ENCODE assay signal across 8 mouse cellular contexts in the genomic region with DNA sequence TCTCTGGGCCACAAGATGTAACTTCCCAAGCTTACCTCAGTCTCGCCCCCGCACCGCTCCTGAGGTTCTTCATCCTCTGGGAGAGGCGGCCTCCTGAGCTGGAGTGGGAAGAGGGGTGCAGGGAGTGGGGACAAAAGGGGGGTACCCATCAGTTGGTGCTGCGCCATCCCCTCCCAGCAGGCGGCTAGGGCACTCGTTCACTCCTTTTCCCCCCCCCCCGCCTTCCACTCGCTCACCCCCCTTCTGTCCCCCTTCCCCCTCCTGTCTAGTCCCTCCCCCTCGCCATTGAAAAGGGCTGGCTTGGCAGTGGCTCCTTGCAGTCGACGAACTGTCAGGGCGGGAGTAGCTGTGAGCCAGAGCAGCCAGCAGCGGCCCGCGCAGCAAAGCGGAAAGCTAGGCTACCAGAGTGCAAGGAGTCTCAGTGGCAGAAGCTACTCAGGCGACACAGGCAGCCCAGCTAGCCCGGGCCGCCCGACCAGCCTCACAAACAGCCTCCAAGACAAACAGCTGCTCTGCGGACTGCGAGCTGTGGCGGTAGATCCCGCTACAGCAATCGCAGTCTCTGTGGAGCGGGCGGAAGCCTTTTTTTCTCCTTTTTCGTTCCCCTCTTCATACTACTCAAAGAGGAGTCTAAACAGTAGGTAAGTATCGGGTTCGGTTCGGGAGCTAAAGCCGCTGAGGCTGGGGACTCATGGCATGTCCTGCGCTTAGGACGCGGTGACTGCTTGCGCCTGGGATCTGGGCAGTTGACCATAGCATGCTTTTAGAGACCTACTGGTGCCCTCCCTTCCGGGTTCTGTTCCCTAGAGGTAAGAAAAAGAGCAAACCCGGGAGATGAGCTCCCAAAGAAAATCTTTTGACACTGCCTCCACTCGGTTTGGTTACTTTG. TPM values are rescaled to one million over a fixed set of nuclear protein-coding genes. Genes with fewer than 3 reads are reported as not detected.
DNase-seq lines count a peak whose midpoint lies in the region; ATAC-seq and TF ChIP-seq lines count a peak whose summit lies in the region.

A gene (plus strand): TSS at position 249 of the 889 bp plus-strand sequence.

- WGBS in forebrain, embryonic 10.5 days: 13% methylated on average over 35 of the region's 40 CpGs
- WGBS in intestine, embryonic 14.5 days: 8% methylated on average over 35 of the region's 40 CpGs

- peak within 1 kb of the TSS; percentile 43 for H3K4me3 ChIP-seq in E14TG2a.4 (replicated peaks; ENCODE audit: low read length)
- H3K4me3 ChIP-seq in forebrain, embryonic 10.5 days: peak within 1 kb of the TSS; percentile 55
- peak within 1 kb of the TSS; percentile 44 for H3K4me3 ChIP-seq in intestine, embryonic 14.5 days (ENCODE audit: low read depth, low read length)

- peak within 1 kb of the TSS; percentile 59 for H3K4me2 ChIP-seq in intestine, embryonic 14.5 days (ENCODE audit: low read length)

- peaks cover 29% of the 10 kb centered on the region for H3K27me3 ChIP-seq in E14TG2a.4 (ENCODE audit: insufficient read depth, low read length)
- peaks cover 13% of the 10 kb centered on the region; the same call in 1 of the 2 replicates for H3K27me3 ChIP-seq in forebrain, embryonic 10.5 days (ENCODE audit: poor library complexity, severe bottlenecking)
- no peaks in the 10 kb centered on the region for H3K27me3 ChIP-seq in intestine, embryonic 14.5 days (replicated peaks; ENCODE audit: control insufficient read depth, insufficient read depth, low read length)

- no peaks in the 10 kb centered on the region; the same call in 1 of the 2 replicates for H3K4me1 ChIP-seq in E14TG2a.4 (replicated peaks; ENCODE audit: low read depth, low read length)
- no peaks in the 10 kb centered on the region for H3K4me1 ChIP-seq in forebrain, embryonic 10.5 days
- no peaks in the 10 kb centered on the region for H3K4me1 ChIP-seq in intestine, embryonic 14.5 days (replicated peaks; ENCODE audit: control insufficient read depth, insufficient read depth, low read length)

- no peaks in the 10 kb centered on the region for H3K36me3 ChIP-seq in E14TG2a.4 (ENCODE audit: insufficient read depth, low read length)
- H3K36me3 ChIP-seq in forebrain, embryonic 10.5 days (replicated peaks): no peaks in the 10 kb centered on the region
- H3K36me3 ChIP-seq in intestine, embryonic 14.5 days (ENCODE audit: control insufficient read depth, insufficient read depth, low read length): no peaks in the 10 kb centered on the region

- peak; percentile 41 for DNase-seq in R1 (ENCODE audit: low read depth, low spot score)
- DNase-seq in forebrain, embryonic 10.5 days (ENCODE audit: extremely low spot score, low spot score): peak; percentile 64
- DNase-seq in intestine, embryonic 14.5 days (ENCODE audit: low spot score): peak; percentile 69
- peak; percentile 41 to 60 for DNase-seq in left cerebral cortex, postnatal 36 days (ENCODE audit: low spot score in 2 of 2)
- peak; percentile 53 for DNase-seq in neural tube, embryonic 10.5 days (ENCODE audit: extremely low spot score, low spot score)
- no peak for DNase-seq in thymus, postnatal 25 days

- no peaks in the 10 kb centered on the region for H3K9me3 ChIP-seq in E14TG2a.4 (ENCODE audit: low read length)
- H3K9me3 ChIP-seq in forebrain, embryonic 10.5 days: no peaks in the 10 kb centered on the region
- no peaks in the 10 kb centered on the region for H3K9me3 ChIP-seq in intestine, embryonic 14.5 days (ENCODE audit: control insufficient read depth, low read length)

- ATAC-seq in intestine, embryonic 14.5 days (replicated peaks; ENCODE audit: low FRiP score, low TSS enrichment, low read depth): peak; percentile 67
- ATAC-seq in erythroid progenitor cell, adult 5-6 weeks (replicated peaks; ENCODE audit: low FRiP score, poor library complexity, severe bottlenecking): no peak

- intact Hi-C loops in left cerebral cortex, postnatal 36 days (cut with DNase I): no loop called here

- H3K9ac ChIP-seq in intestine, embryonic 14.5 days (ENCODE audit: low read length): 0 out of 2 replicates have a peak within 1 kb of the TSS, but pooled peaks have one; percentile 27

- TF ChIP-seq CTCF in E14TG2a.4 (conservative IDR thresholded peaks at IDR 0.05; ENCODE audit: low read length): no peak

- H3K27ac ChIP-seq in forebrain, embryonic 10.5 days: peak within 1 kb of the TSS; percentile 65
- H3K27ac ChIP-seq in intestine, embryonic 14.5 days (ENCODE audit: low read depth): no peak within 1 kb of the TSS

RNA-seq across cellular contexts. Expression of the gene that starts here (rescaled TPM):
- 2.8 and 3.4 TPM in 2 replicates for polyA plus RNA-seq in forebrain, embryonic 10.5 days (2016; fragmentation: Nextera tagmentation; extraction: Ambion mirVana)
- polyA plus RNA-seq in intestine, embryonic 14.5 days (2014; fragmentation: Nextera tagmentation; extraction: Ambion mirVana): 6.2 and 7.7 TPM in 2 replicates
- total RNA-seq in left cerebral cortex, postnatal 36 days (2021): 10 to 100 TPM; 23.0 to 23.5 TPM
- not detected in 2 replicates for total RNA-seq in erythroid progenitor cell, adult 5-6 weeks (2015; ENCODE audit: low replicate concordance)
- total RNA-seq in erythroid progenitor cell, adult 5-6 weeks (2017; ENCODE audit: low replicate concordance): not detected in 2 replicates

Comparison
In these comparisons a context has a peak if more than half of its experiments do, and no peak if none do; other contexts are left out.
1. RNA of the gene that starts here (total RNA-seq): 23.0 to 23.5 TPM in left cerebral cortex, postnatal 36 days; not detected in erythroid progenitor cell, adult 5-6 weeks; every median in the first group is over 10 times any median in the second.
2. Peak in every context shown above with its lines, with median percentiles within 50 percentile points of each other: H3K4me3 ChIP-seq.